In genomic region chr1:87214748-87215147, GRCm38 (mm10) we compare ENCODE assay signal across 8 mouse cellular contexts. TPM values are rescaled to one million over a fixed set of nuclear protein-coding genes. Genes with fewer than 3 reads are reported as not detected.
DNase-seq lines count a peak whose midpoint lies in the region; ATAC-seq and TF ChIP-seq lines count a peak whose summit lies in the region.

No protein-coding gene starts in this region.

- peak overlapping the region; percentile 97 for H3K27ac ChIP-seq in gastrocnemius, adult 2 months
- H3K27ac ChIP-seq in limb, embryonic 15.5 days, result peak overlapping the region; percentile 99
- H3K27ac ChIP-seq in stomach, postnatal 0 days (replicated peaks), result peak overlapping the region; percentile 100

- WGBS in limb, embryonic 15.5 days, result 13% methylated on average over 4 of the region's 4 CpGs
- WGBS in stomach, postnatal 0 days, result 4% methylated on average over 4 of the region's 4 CpGs

- no peak for DNase-seq in gastrocnemius, adult 2 months
- DNase-seq in gastrocnemius, postnatal 36 days, result no peak
- peak; percentile 3 for DNase-seq in thymus, postnatal 25 days
- DNase-seq in thymus, postnatal 36 days, result no peak
- DNase-seq in stomach, postnatal 0 days (ENCODE audit: low spot score), result no peak
- DNase-seq in urinary bladder, postnatal 36 days (ENCODE audit: low spot score in 2 of 2), result no peak

- H3K9me3 ChIP-seq in limb, embryonic 15.5 days, result no peaks in the 10 kb centered on the region
- H3K9me3 ChIP-seq in stomach, postnatal 0 days (ENCODE audit: control insufficient read depth, low read length), result no peaks in the 10 kb centered on the region

- peaks cover 22% of the 10 kb centered on the region for H3K36me3 ChIP-seq in limb, embryonic 15.5 days
- H3K36me3 ChIP-seq in stomach, postnatal 0 days (ENCODE audit: control insufficient read depth, insufficient read depth, low read length), result peaks cover 1% of the 10 kb centered on the region

- intact Hi-C loops in gastrocnemius, adult 2 months (cut with DNase I), result no loop called here
- intact Hi-C loops in gastrocnemius, postnatal 36 days (cut with DNase I), result no loop called here

- TF ChIP-seq EP300 in stomach, postnatal 0 days (optimal IDR thresholded peaks at IDR 0.05), result no peak

- no peaks in the 10 kb centered on the region for H3K27me3 ChIP-seq in limb, embryonic 15.5 days
- no peaks in the 10 kb centered on the region for H3K27me3 ChIP-seq in stomach, postnatal 0 days (ENCODE audit: control insufficient read depth, insufficient read depth, low read length)

- peak overlapping the region; percentile 75 for H3K4me3 ChIP-seq in gastrocnemius, adult 2 months
- peak overlapping the region; percentile 85 for H3K4me3 ChIP-seq in limb, embryonic 15.5 days
- peak overlapping the region; percentile 71 for H3K4me3 ChIP-seq in stomach, postnatal 0 days (ENCODE audit: low read depth, low read length)

- H3K4me2 ChIP-seq in limb, embryonic 15.5 days, result peak overlapping the region; percentile 58
- peak overlapping the region; percentile 76 for H3K4me2 ChIP-seq in stomach, postnatal 0 days (replicated peaks; ENCODE audit: low read depth)

- ATAC-seq in limb, embryonic 15.5 days (ENCODE audit: insufficient number of reproducible peaks, low FRiP score, low TSS enrichment, low read depth), result no peak
- ATAC-seq in stomach, postnatal 0 days (ENCODE audit: low FRiP score, low TSS enrichment), result no peak
- no peak for ATAC-seq in megakaryocyte-erythroid progenitor cell, adult 5-6 weeks (replicated peaks; ENCODE audit: low FRiP score, low TSS enrichment, poor library complexity, severe bottlenecking)

- no peak for TF ChIP-seq CTCF in gastrocnemius, adult 2 months (IDR thresholded peaks at IDR 0.05)
- no peak for TF ChIP-seq CTCF in stomach, postnatal 0 days (IDR thresholded peaks at IDR 0.05; ENCODE audit: low read depth)

- H3K9ac ChIP-seq in limb, embryonic 15.5 days, result peak overlapping the region; percentile 93
- H3K9ac ChIP-seq in stomach, postnatal 0 days (ENCODE audit: low read length), result peak overlapping the region; percentile 98

- peaks cover 29% of the 10 kb centered on the region for H3K4me1 ChIP-seq in limb, embryonic 15.5 days
- peaks cover 10% of the 10 kb centered on the region; the same call in 1 of the 2 replicates for H3K4me1 ChIP-seq in stomach, postnatal 0 days (replicated peaks; ENCODE audit: control insufficient read depth, insufficient read depth)

RNA-seq across cellular contexts. Expression of gene Eif4e2, which starts 1.0 kb away (rescaled TPM):
- total RNA-seq in gastrocnemius, adult 2 months (2021), result 10 to 100 TPM; 53.0 to 57.0 TPM
- 10 to 100 TPM; 47.3 to 50.0 TPM for total RNA-seq in gastrocnemius, postnatal 36 days (2021)
- polyA plus RNA-seq in limb, embryonic 15.5 days (2015; fragmentation: Nextera tagmentation; extraction: Ambion mirVana), result 176 and 179 TPM in 2 replicates
- polyA plus RNA-seq in stomach, postnatal 0 days (2015; fragmentation: Nextera tagmentation; extraction: Ambion mirVana), result 128 and 135 TPM in 2 replicates
- total RNA-seq in megakaryocyte-erythroid progenitor cell, adult 5-6 weeks (2014; fragmentation: Nextera tagmentation), result 104 and 149 TPM in 2 replicates
- total RNA-seq in megakaryocyte-erythroid progenitor cell, adult 5-6 weeks (2017), result 241 and 258 TPM in 2 replicates

RNA-seq across cellular contexts. Expression of gene Chrng, which starts 10.3 kb away (rescaled TPM):
- total RNA-seq in gastrocnemius, adult 2 months (2021), result not detected
- under 1 TPM in 1 of 2 experiments, not detected in 1; 0.52 TPM for total RNA-seq in gastrocnemius, postnatal 36 days (2021)
- polyA plus RNA-seq in limb, embryonic 15.5 days (2015; fragmentation: Nextera tagmentation; extraction: Ambion mirVana), result 14.3 and 38.1 TPM in 2 replicates
- 0.36 and 0.38 TPM in 2 replicates for polyA plus RNA-seq in stomach, postnatal 0 days (2015; fragmentation: Nextera tagmentation; extraction: Ambion mirVana)
- not detected in 2 replicates for total RNA-seq in megakaryocyte-erythroid progenitor cell, adult 5-6 weeks (2014; fragmentation: Nextera tagmentation)
- not detected in 2 replicates for total RNA-seq in megakaryocyte-erythroid progenitor cell, adult 5-6 weeks (2017)

RNA-seq across cellular contexts. Expression of gene Chrnd, which starts 24.3 kb away (rescaled TPM):
- total RNA-seq in gastrocnemius, adult 2 months (2021), result 1 to 10 TPM; 1.8 to 2.3 TPM
- total RNA-seq in gastrocnemius, postnatal 36 days (2021), result 1 to 10 TPM; 1.9 to 2.6 TPM
- 5.0 and 14.4 TPM in 2 replicates for polyA plus RNA-seq in limb, embryonic 15.5 days (2015; fragmentation: Nextera tagmentation; extraction: Ambion mirVana)
- polyA plus RNA-seq in stomach, postnatal 0 days (2015; fragmentation: Nextera tagmentation; extraction: Ambion mirVana), result 0.04 and 0.08 TPM in 2 replicates
- total RNA-seq in megakaryocyte-erythroid progenitor cell, adult 5-6 weeks (2014; fragmentation: Nextera tagmentation), result not detected in 2 replicates
- total RNA-seq in megakaryocyte-erythroid progenitor cell, adult 5-6 weeks (2017), result not detected in 2 replicates

RNA-seq across cellular contexts. Expression of gene Prss56, which starts 31.6 kb away (rescaled TPM):
- not detected for total RNA-seq in gastrocnemius, adult 2 months (2021)
- total RNA-seq in gastrocnemius, postnatal 36 days (2021), result not detected
- 0.12 and 0.19 TPM in 2 replicates for polyA plus RNA-seq in limb, embryonic 15.5 days (2015; fragmentation: Nextera tagmentation; extraction: Ambion mirVana)
- 0.04 TPM in 1 of 2 replicates, not detected in the other for polyA plus RNA-seq in stomach, postnatal 0 days (2015; fragmentation: Nextera tagmentation; extraction: Ambion mirVana)
- not detected in 2 replicates for total RNA-seq in megakaryocyte-erythroid progenitor cell, adult 5-6 weeks (2014; fragmentation: Nextera tagmentation)
- total RNA-seq in megakaryocyte-erythroid progenitor cell, adult 5-6 weeks (2017), result not detected in 2 replicates

RNA-seq across cellular contexts. Expression of gene Efhd1, which starts 49.4 kb away (rescaled TPM):
- 1 to 10 TPM; 3.7 to 7.4 TPM for total RNA-seq in gastrocnemius, adult 2 months (2021)
- 1 to 10 TPM; 4.1 to 4.7 TPM for total RNA-seq in gastrocnemius, postnatal 36 days (2021)
- polyA plus RNA-seq in limb, embryonic 15.5 days (2015; fragmentation: Nextera tagmentation; extraction: Ambion mirVana), result 3.0 and 3.4 TPM in 2 replicates
- polyA plus RNA-seq in stomach, postnatal 0 days (2015; fragmentation: Nextera tagmentation; extraction: Ambion mirVana), result 0.50 and 0.73 TPM in 2 replicates
- total RNA-seq in megakaryocyte-erythroid progenitor cell, adult 5-6 weeks (2014; fragmentation: Nextera tagmentation), result not detected in 2 replicates
- not detected in 2 replicates for total RNA-seq in megakaryocyte-erythroid progenitor cell, adult 5-6 weeks (2017)
